Mouse (Mus musculus) intestine, postnatal 0 days (tissue): Measurements from ENCODE around the gene Maml3. TPM values are rescaled to one million over a fixed set of nuclear protein-coding genes. Genes with fewer than 3 reads are reported as not detected.

Experiments used
- ATAC-seq: fragments of 200-750 bp; cut with Nextera tagmentation; 2 replicates; pipeline ENCODE4 v1.8.0; 2017; ENCODE audit warnings: mild to moderate bottlenecking, moderate TSS enrichment, moderate library complexity
- H3K27ac ChIP-seq: fragments of 300-500 bp; sonication (generic); 2 replicates; pipeline ENCODE4 v1.5.1; 2014; ENCODE audit warnings: mild to moderate bottlenecking, low read depth, low read length, moderate library complexity
- H3K27me3 ChIP-seq: fragments of 300-500 bp; sonication (generic); replicated peaks from 2 replicates; pipeline ENCODE4 v1.6.1; 2014; ENCODE audit warnings: low read length, mixed read lengths; ENCODE audit not compliant: control insufficient read depth, insufficient read depth
- H3K36me3 ChIP-seq: fragments of 300-500 bp; sonication (generic); 2 replicates; pipeline ENCODE4 v1.6.1; 2014; ENCODE audit warnings: mild to moderate bottlenecking, moderate library complexity; ENCODE audit not compliant: control insufficient read depth, insufficient read depth
- H3K4me1 ChIP-seq: fragments of 300-500 bp; sonication (generic); replicated peaks from 2 replicates; pipeline ENCODE4 v1.6.1; 2014; ENCODE audit warnings: antibody characterized with exemption, low read length, mixed read lengths; ENCODE audit not compliant: control insufficient read depth, insufficient read depth
- H3K4me2 ChIP-seq: fragments of 300-500 bp; sonication (generic); replicated peaks from 2 replicates; pipeline ENCODE4 v1.6.1; 2014; ENCODE audit warnings: low read depth, mild to moderate bottlenecking, moderate library complexity
- H3K4me3 ChIP-seq: fragments of 300-500 bp; sonication (generic); 2 replicates; pipeline ENCODE4 v1.5.1; 2014; ENCODE audit warnings: low read depth, low read length
- H3K9ac ChIP-seq: fragments of 300-500 bp; sonication (generic); 2 replicates; pipeline ENCODE4 v1.6.1; 2014; ENCODE audit warnings: mild to moderate bottlenecking, low read depth, low read length
- H3K9me3 ChIP-seq: fragments of 300-500 bp; sonication (generic); 2 replicates; pipeline ENCODE4 v1.6.1; 2016; ENCODE audit warnings: mixed run types; ENCODE audit not compliant: control insufficient read depth
- CTCF ChIP-seq: sonication (generic); IDR thresholded peaks from 2 replicates; pipeline ENCODE4 v1.5.1; 2016; ENCODE audit warnings: low read depth, mild to moderate bottlenecking, control low read depth, antibody characterized with exemption, moderate library complexity
- WGBS: fragments of 180-500 bp; shearing (Covaris S2); extraction: QIAGEN DNeasy Blood & Tissue Kit; methylation state at CpG from one replicate; pipeline ENCODE4 v1.1.7; 2014; 5-methylcytosine and 5-hydroxymethylcytosine counted together
- polyA plus RNA-seq: library from polyadenylated mRNA; unstranded; fragments of >200 nt; fragmentation: Nextera tagmentation; extraction: Ambion mirVana; gene quantifications from 2 replicates; pipeline ENCODE4 v1.2.1, GENCODE M21; 2015

Gene Maml3
- polyA plus RNA-seq, 1 experiment from 2014 or later: 2.0 TPM

GRCm38 (mm10) chr3:51965841-51966240 lies 139.0 kb downstream of the Maml3 start:
- H3K27me3 ChIP-seq: no peaks in the 10 kb centered on the region
- H3K27ac ChIP-seq: no peak overlapping the region
- no peak for TF ChIP-seq CTCF
- no peak overlapping the region for H3K4me3 ChIP-seq
- no peak overlapping the region for H3K9ac ChIP-seq
- no peak for ATAC-seq
- no peaks in the 10 kb centered on the region for H3K36me3 ChIP-seq
- H3K4me2 ChIP-seq: no peak overlapping the region; the same call in 1 of the 2 replicates
- H3K9me3 ChIP-seq: no peaks in the 10 kb centered on the region
- peaks cover 9% of the 10 kb centered on the region; the same call in 1 of the 2 replicates for H3K4me1 ChIP-seq
- 41% methylated on average over 7 of the region's 7 CpGs for WGBS

DNA sequence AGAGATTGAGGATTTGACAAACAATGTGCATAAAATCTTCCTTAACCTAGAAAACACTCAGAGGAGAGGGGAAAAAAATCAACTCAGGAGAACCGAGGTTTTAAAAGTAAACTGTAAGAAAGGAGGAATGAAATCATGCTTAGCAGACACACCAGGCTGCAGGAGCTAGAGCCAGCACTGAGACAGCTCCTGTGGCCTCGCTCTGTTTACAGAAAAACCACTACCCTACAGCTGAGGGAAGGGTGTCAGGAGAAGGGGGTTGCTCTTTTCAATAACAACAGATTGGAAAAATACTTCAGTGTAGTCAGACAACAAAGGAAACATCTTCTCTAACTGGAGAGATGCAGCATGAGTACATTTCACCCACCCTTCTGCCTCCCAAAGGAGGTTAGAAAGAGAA lies 139.4 kb downstream of the Maml3 start:
- Histone ChIP-seq H3K27ac (no peak overlapping the region), H3K4me2 (no peak overlapping the region; the same call in 1 of the 2 replicates), H3K4me1 (peaks cover 9% of the 10 kb centered on the region; the same call in 1 of the 2 replicates), H3K4me3 (no peak overlapping the region), H3K9ac (no peak overlapping the region), H3K9me3 (no peaks in the 10 kb centered on the region), H3K27me3 (no peaks in the 10 kb centered on the region), H3K36me3 (no peaks in the 10 kb centered on the region)
- TF ChIP-seq CTCF: no peak
- ATAC-seq: no peak
- WGBS: 22% methylated on average over 2 of the region's 2 CpGs

- WGBS: 21% methylated on average over 3 of the region's 3 CpGs
- Histone ChIP-seq H3K27me3 (no peaks in the 10 kb centered on the region), H3K4me1 (peaks cover 9% of the 10 kb centered on the region; the same call in 1 of the 2 replicates), H3K4me3 (no peak overlapping the region), H3K36me3 (no peaks in the 10 kb centered on the region), H3K27ac (no peak overlapping the region), H3K9ac (no peak overlapping the region), H3K9me3 (no peaks in the 10 kb centered on the region), H3K4me2 (peak overlapping the region; percentile 17; the same call in 1 of the 2 replicates)
- TF ChIP-seq CTCF: no peak
- no peak for ATAC-seq
These were observed 139.9 kb downstream of the Maml3 start for GRCm38 (mm10) chr3:51965008-51965407.

DNA sequence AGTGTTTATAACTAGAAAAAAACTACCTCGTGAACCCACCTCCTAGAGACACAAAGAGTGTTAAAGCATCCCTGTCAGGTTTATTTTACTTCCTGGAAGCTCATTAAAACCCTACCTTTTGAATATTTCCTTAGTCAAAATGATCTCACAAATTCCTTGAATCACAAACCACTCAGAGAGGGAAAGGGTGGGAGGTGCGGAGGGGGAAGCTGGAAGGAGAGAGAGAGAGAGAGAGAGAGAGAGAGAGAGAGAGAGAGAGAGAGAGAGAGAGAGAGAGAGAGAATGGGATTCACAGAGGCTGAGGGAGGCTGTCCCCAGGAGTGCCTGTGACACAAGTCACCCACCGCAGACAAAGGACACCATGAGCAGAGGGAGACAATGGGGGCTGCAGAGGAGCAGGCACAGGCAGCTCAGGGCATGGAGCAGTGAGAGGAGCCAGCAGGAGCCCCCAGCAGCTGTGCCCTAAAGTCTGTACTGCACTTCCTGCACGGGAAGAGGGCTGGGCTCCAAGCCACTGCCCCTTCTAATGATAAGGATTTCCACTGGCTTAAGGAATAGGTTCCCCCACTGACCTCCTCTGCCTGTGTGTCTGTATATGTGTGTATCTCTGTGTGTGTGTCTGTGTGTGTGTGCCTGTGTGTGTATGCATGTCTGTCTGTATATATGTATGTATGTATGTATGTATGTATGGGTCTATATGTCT lies 140.8 kb downstream of the Maml3 start:
- H3K4me2 ChIP-seq: no peak overlapping the region
- 0 out of 2 replicates have a peak, but pooled peaks have one; percentile 8 for ATAC-seq
- WGBS: 24% methylated on average over 4 of the region's 4 CpGs

DNA sequence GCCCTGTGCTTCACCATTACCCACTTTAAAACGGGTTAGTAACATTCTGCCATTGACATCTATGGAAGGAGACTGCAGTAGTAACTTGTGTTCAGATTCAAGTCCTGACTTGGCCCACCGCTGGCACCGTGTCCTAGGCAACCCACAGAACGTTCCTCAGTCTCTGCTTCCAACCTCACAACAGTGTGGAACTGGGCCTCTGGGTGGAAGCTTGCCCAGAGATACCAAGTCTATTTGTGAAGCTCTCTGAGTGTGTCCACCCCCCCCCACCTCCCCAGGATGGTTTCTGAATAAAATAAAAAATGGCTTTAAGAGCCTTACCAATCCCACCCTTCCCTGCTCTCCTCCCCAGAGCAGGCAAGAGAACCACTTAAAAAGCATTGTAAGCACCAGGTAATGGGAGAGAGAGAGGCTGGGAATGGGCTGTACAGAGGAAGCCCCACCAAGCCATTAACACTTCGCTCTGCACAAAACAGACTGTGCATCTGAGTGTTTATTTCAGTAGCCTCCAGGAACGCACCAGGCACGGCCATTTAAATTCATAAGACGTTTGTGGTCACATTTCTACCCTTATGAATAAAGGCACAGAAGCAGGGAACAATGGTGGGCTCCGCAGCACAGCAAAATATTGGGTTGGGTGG lies 141.6 kb downstream of the Maml3 start:
- no peak for ATAC-seq
- WGBS: 78% methylated on average over 9 of the region's 9 CpGs
- H3K9ac ChIP-seq: no peak overlapping the region
- H3K27ac ChIP-seq: no peak overlapping the region
- H3K4me3 ChIP-seq: no peak overlapping the region
- H3K27me3 ChIP-seq: no peaks in the 10 kb centered on the region
- H3K4me2 ChIP-seq: no peak overlapping the region
- no peaks in the 10 kb centered on the region for H3K36me3 ChIP-seq
- TF ChIP-seq CTCF: no peak
- H3K4me1 ChIP-seq: peaks cover 9% of the 10 kb centered on the region; the same call in 1 of the 2 replicates
- no peaks in the 10 kb centered on the region for H3K9me3 ChIP-seq

More for the DNA sequence above, 140.8 kb downstream of the Maml3 start:
- H3K4me3 ChIP-seq: no peak overlapping the region
- H3K4me1 ChIP-seq: peaks cover 9% of the 10 kb centered on the region; the same call in 1 of the 2 replicates
- H3K27ac ChIP-seq: no peak overlapping the region
- H3K27me3 ChIP-seq: no peaks in the 10 kb centered on the region
- H3K9me3 ChIP-seq: no peaks in the 10 kb centered on the region
- no peak for TF ChIP-seq CTCF
- no peak overlapping the region for H3K9ac ChIP-seq
- no peaks in the 10 kb centered on the region for H3K36me3 ChIP-seq

GRCm38 (mm10) chr3:51958751-51959150 lies 146.1 kb downstream of the Maml3 start:
- no peak for ATAC-seq
- no peaks in the 10 kb centered on the region for H3K4me1 ChIP-seq
- no peak overlapping the region for H3K9ac ChIP-seq
- TF ChIP-seq CTCF: no peak
- H3K4me3 ChIP-seq: no peak overlapping the region
- H3K27me3 ChIP-seq: no peaks in the 10 kb centered on the region
- 74% methylated on average over 2 of the region's 2 CpGs for WGBS
- no peaks in the 10 kb centered on the region for H3K9me3 ChIP-seq
- H3K27ac ChIP-seq: no peak overlapping the region
- no peak overlapping the region for H3K4me2 ChIP-seq
- H3K36me3 ChIP-seq: no peaks in the 10 kb centered on the region
